8 mouse cellular contexts compared by ENCODE assay signal in the genomic region with DNA sequence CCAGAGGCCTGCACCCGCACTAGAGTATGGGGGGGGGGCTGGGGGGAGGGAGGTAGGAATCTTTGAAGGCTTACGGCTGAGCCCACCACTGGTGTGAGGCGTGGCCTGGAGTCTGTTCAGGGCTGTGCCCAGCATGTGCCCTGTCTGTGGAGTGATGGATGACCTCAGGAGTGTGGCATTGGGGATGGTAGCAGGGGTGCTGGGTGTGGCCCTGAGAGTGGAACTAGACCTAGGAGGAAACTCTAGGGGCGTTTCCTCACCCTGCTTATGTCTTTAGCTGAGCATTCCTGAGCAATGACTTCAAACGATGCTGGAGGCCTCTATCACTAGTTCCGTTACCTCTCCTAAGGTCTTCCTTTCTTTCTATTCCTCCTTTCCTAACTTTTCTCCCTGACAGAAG. TPM values are rescaled to one million over a fixed set of nuclear protein-coding genes. Genes with fewer than 3 reads are reported as not detected.
A peak's percentile ranks its signal among the peaks of the same experiment; 100 is the strongest.
DNase-seq lines count a peak whose midpoint lies in the region; ATAC-seq and TF ChIP-seq lines count a peak whose summit lies in the region.

No protein-coding gene starts in this region.

- H3K9ac ChIP-seq in forebrain, embryonic 14.5 days (ENCODE audit: low read length) = no peak overlapping the region; the same call in 1 of the 2 replicates
- H3K9ac ChIP-seq in intestine, embryonic 14.5 days (ENCODE audit: low read length) = peak overlapping the region; percentile 72

- no peak for DNase-seq in left cerebral cortex, adult 2 months (ENCODE audit: extremely low spot score in 1 of 2, low spot score in 2 of 2)
- no peak for DNase-seq in left cerebral cortex, postnatal 4 days
- DNase-seq in forebrain, embryonic 14.5 days (ENCODE audit: low spot score) = no peak
- peak; percentile 70 for DNase-seq in intestine, embryonic 14.5 days (ENCODE audit: low spot score)
- DNase-seq in lung, postnatal 25 days (ENCODE audit: low spot score) = peak; percentile 74
- DNase-seq in thymus, postnatal 0 days (ENCODE audit: low spot score) = no peak
- no peak for DNase-seq in gastrocnemius, postnatal 14 days

- H3K4me2 ChIP-seq in forebrain, embryonic 14.5 days (ENCODE audit: low read length) = peak overlapping the region; percentile 69
- peak overlapping the region; percentile 75 for H3K4me2 ChIP-seq in intestine, embryonic 14.5 days (ENCODE audit: low read length)

- peaks cover 7% of the 10 kb centered on the region for H3K4me1 ChIP-seq in forebrain, embryonic 14.5 days (ENCODE audit: control insufficient read depth, insufficient read depth, low read length)
- peaks cover 27% of the 10 kb centered on the region for H3K4me1 ChIP-seq in intestine, embryonic 14.5 days (replicated peaks; ENCODE audit: control insufficient read depth, insufficient read depth, low read length)

- 59% methylated on average over 6 of the region's 6 CpGs for WGBS in forebrain, embryonic 14.5 days
- WGBS in intestine, embryonic 14.5 days = 18% methylated on average over 6 of the region's 6 CpGs

- H3K27ac ChIP-seq in left cerebral cortex, adult 2 months = no peak overlapping the region
- no peak overlapping the region for H3K27ac ChIP-seq in forebrain, embryonic 14.5 days (ENCODE audit: low read depth, low read length)
- H3K27ac ChIP-seq in intestine, embryonic 14.5 days (ENCODE audit: low read depth) = peak overlapping the region; percentile 98

- H3K27me3 ChIP-seq in forebrain, embryonic 14.5 days (replicated peaks; ENCODE audit: control insufficient read depth, insufficient read depth, low read length) = no peaks in the 10 kb centered on the region
- no peaks in the 10 kb centered on the region for H3K27me3 ChIP-seq in intestine, embryonic 14.5 days (replicated peaks; ENCODE audit: control insufficient read depth, insufficient read depth, low read length)

- no peak for ATAC-seq in forebrain, embryonic 14.5 days
- ATAC-seq in intestine, embryonic 14.5 days (replicated peaks; ENCODE audit: low FRiP score, low TSS enrichment, low read depth) = no peak; the same call in 1 of the 2 replicates
- no peak for ATAC-seq in frontal cortex, adult (ENCODE audit: low TSS enrichment)

- no peak for TF ChIP-seq CTCF in left cerebral cortex, adult 2 months (IDR thresholded peaks at IDR 0.05)

- peaks cover 16% of the 10 kb centered on the region; the same call in 1 of the 2 replicates for H3K36me3 ChIP-seq in forebrain, embryonic 14.5 days (ENCODE audit: control insufficient read depth, insufficient read depth, low read length)
- H3K36me3 ChIP-seq in intestine, embryonic 14.5 days (ENCODE audit: control insufficient read depth, insufficient read depth, low read length) = peaks cover 19% of the 10 kb centered on the region

- peak overlapping the region; percentile 9; the same call in 1 of the 2 replicates for H3K4me3 ChIP-seq in left cerebral cortex, adult 2 months
- H3K4me3 ChIP-seq in forebrain, embryonic 14.5 days (ENCODE audit: low read depth, low read length) = peak overlapping the region; percentile 48; the same call in 1 of the 2 replicates
- H3K4me3 ChIP-seq in intestine, embryonic 14.5 days (ENCODE audit: low read depth, low read length) = peak overlapping the region; percentile 57

- no peaks in the 10 kb centered on the region for H3K9me3 ChIP-seq in forebrain, embryonic 14.5 days (replicated peaks; ENCODE audit: control insufficient read depth, low read length)
- H3K9me3 ChIP-seq in intestine, embryonic 14.5 days (ENCODE audit: control insufficient read depth, low read length) = no peaks in the 10 kb centered on the region

- intact Hi-C loops in left cerebral cortex, adult 2 months (cut with DNase I) = no loop called here
- intact Hi-C loops in left cerebral cortex, postnatal 4 days (cut with DNase I) = loop anchor here (10.0 kb wide), 1 partner anchor 66 kb away; no protein-coding TSS in a partner anchor
- intact Hi-C loops in gastrocnemius, postnatal 14 days (cut with DNase I; ENCODE audit: low total_unique reads) = no loop called here

RNA-seq across cellular contexts. Expression of a gene that starts 2.2 kb away (rescaled TPM):
- 100 to 1,000 TPM; 262 to 263 TPM for total RNA-seq in left cerebral cortex, adult 2 months (2021)
- total RNA-seq in left cerebral cortex, postnatal 4 days (2021) = 100 to 1,000 TPM in 1 of 2 experiments, 10 to 100 TPM in 1; 88.7 to 100 TPM
- 0.43 and 1.2 TPM in 2 replicates for polyA plus RNA-seq in forebrain, embryonic 14.5 days (2014; fragmentation: Nextera tagmentation; extraction: Ambion mirVana)
- 0.36 and 0.70 TPM in 2 replicates for polyA plus RNA-seq in intestine, embryonic 14.5 days (2014; fragmentation: Nextera tagmentation; extraction: Ambion mirVana)
- polyA plus RNA-seq in thymus, postnatal 0 days (2015; fragmentation: Nextera tagmentation; extraction: Ambion mirVana) = 0.59 TPM in 1 of 2 replicates, not detected in the other
- 1 to 10 TPM; 2.1 to 2.3 TPM for total RNA-seq in gastrocnemius, postnatal 14 days (2021)

RNA-seq across cellular contexts. Expression of a gene that starts 2.3 kb away (rescaled TPM):
- total RNA-seq in left cerebral cortex, adult 2 months (2021) = 10 to 100 TPM; 61.9 to 62.1 TPM
- 10 to 100 TPM; 34.6 to 35.9 TPM for total RNA-seq in left cerebral cortex, postnatal 4 days (2021)
- 19.8 and 23.6 TPM in 2 replicates for polyA plus RNA-seq in forebrain, embryonic 14.5 days (2014; fragmentation: Nextera tagmentation; extraction: Ambion mirVana)
- polyA plus RNA-seq in intestine, embryonic 14.5 days (2014; fragmentation: Nextera tagmentation; extraction: Ambion mirVana) = 182 and 192 TPM in 2 replicates
- 11.6 and 12.1 TPM in 2 replicates for polyA plus RNA-seq in thymus, postnatal 0 days (2015; fragmentation: Nextera tagmentation; extraction: Ambion mirVana)
- total RNA-seq in gastrocnemius, postnatal 14 days (2021) = 10 to 100 TPM; 65.0 to 76.7 TPM

RNA-seq across cellular contexts. Expression of a gene that starts 41.6 kb away (rescaled TPM):
- 100 to 1,000 TPM; 180 to 201 TPM for total RNA-seq in left cerebral cortex, adult 2 months (2021)
- 100 to 1,000 TPM; 111 to 123 TPM for total RNA-seq in left cerebral cortex, postnatal 4 days (2021)
- 3.3 and 3.8 TPM in 2 replicates for polyA plus RNA-seq in forebrain, embryonic 14.5 days (2014; fragmentation: Nextera tagmentation; extraction: Ambion mirVana)
- polyA plus RNA-seq in intestine, embryonic 14.5 days (2014; fragmentation: Nextera tagmentation; extraction: Ambion mirVana) = 1.9 and 2.7 TPM in 2 replicates
- polyA plus RNA-seq in thymus, postnatal 0 days (2015; fragmentation: Nextera tagmentation; extraction: Ambion mirVana) = 0.09 and 0.27 TPM in 2 replicates
- 1 to 10 TPM; 5.9 to 6.7 TPM for total RNA-seq in gastrocnemius, postnatal 14 days (2021)

RNA-seq across cellular contexts. Expression of a gene that starts 41.7 kb away (rescaled TPM):
- total RNA-seq in left cerebral cortex, adult 2 months (2021) = under 1 TPM in 1 of 2 experiments, not detected in 1; 0.11 TPM
- under 1 TPM; 0.06 to 0.08 TPM for total RNA-seq in left cerebral cortex, postnatal 4 days (2021)
- polyA plus RNA-seq in forebrain, embryonic 14.5 days (2014; fragmentation: Nextera tagmentation; extraction: Ambion mirVana) = not detected in 2 replicates
- polyA plus RNA-seq in intestine, embryonic 14.5 days (2014; fragmentation: Nextera tagmentation; extraction: Ambion mirVana) = 0.07 TPM in 1 of 2 replicates, not detected in the other
- polyA plus RNA-seq in thymus, postnatal 0 days (2015; fragmentation: Nextera tagmentation; extraction: Ambion mirVana) = 0.03 TPM in 1 of 2 replicates, not detected in the other
- not detected for total RNA-seq in gastrocnemius, postnatal 14 days (2021)

Comparison
In these comparisons a context has a peak if more than half of its experiments do, and no peak if none do; other contexts are left out.
1. DNase-seq: peak in intestine, embryonic 14.5 days (single experiment) and lung, postnatal 25 days (single experiment); none in left cerebral cortex, adult 2 months (0 of 2), left cerebral cortex, postnatal 4 days (single experiment), forebrain, embryonic 14.5 days (single experiment), thymus, postnatal 0 days (single experiment) and gastrocnemius, postnatal 14 days (single experiment).
2. RNA of a gene that starts 2.2 kb away (total RNA-seq): 262 to 263 TPM in left cerebral cortex, adult 2 months and 88.7 to 100 TPM in left cerebral cortex, postnatal 4 days; 2.1 to 2.3 TPM in gastrocnemius, postnatal 14 days; every median in the first group is over 10 times any median in the second.
3. RNA of a gene that starts 41.6 kb away (total RNA-seq): 180 to 201 TPM in left cerebral cortex, adult 2 months and 111 to 123 TPM in left cerebral cortex, postnatal 4 days; 5.9 to 6.7 TPM in gastrocnemius, postnatal 14 days; every median in the first group is over 10 times any median in the second.
4. Peak in every context shown above with its lines, with median percentiles within 50 percentile points of each other: H3K4me3 ChIP-seq.